Mouse (Mus musculus) neural tube, embryonic 14.5 days (tissue): Measurements from ENCODE around the gene Lamb3. TPM values are rescaled to one million over a fixed set of nuclear protein-coding genes. Genes with fewer than 3 reads are reported as not detected.

ENCODE experiments used
- ATAC-seq: fragments of 200-750 bp; cut with Nextera tagmentation; 2 replicates; pipeline ENCODE4 v1.8.0; 2017; ENCODE audit warnings: low read depth, mild to moderate bottlenecking, moderate TSS enrichment, moderate library complexity
- H3K27ac ChIP-seq: fragments of 300-500 bp; sonication (generic); 2 replicates; pipeline ENCODE4 v1.5.1; 2014; ENCODE audit warnings: low read depth, mild to moderate bottlenecking, control low read depth, low read length, moderate library complexity, mixed read lengths
- H3K27me3 ChIP-seq: fragments of 300-500 bp; sonication (generic); 2 replicates; pipeline ENCODE4 v1.6.1; 2014; ENCODE audit warnings: low read length; ENCODE audit not compliant: control insufficient read depth, insufficient read depth
- H3K36me3 ChIP-seq: fragments of 300-500 bp; sonication (generic); 2 replicates; pipeline ENCODE4 v1.6.1; 2014; ENCODE audit warnings: low read length, mixed read lengths; ENCODE audit not compliant: control insufficient read depth, insufficient read depth
- H3K4me1 ChIP-seq: fragments of 300-500 bp; sonication (generic); 2 replicates; pipeline ENCODE4 v1.6.1; 2014; ENCODE audit warnings: low read length; ENCODE audit not compliant: control insufficient read depth, insufficient read depth
- H3K4me2 ChIP-seq: fragments of 300-500 bp; sonication (generic); 2 replicates; pipeline ENCODE4 v1.6.1; 2014; ENCODE audit warnings: mild to moderate bottlenecking, low read depth, low read length, control low read depth
- H3K4me3 ChIP-seq: fragments of 300-500 bp; sonication (generic); 2 replicates; pipeline ENCODE4 v1.5.1; 2014; ENCODE audit warnings: low read depth, low read length, control low read depth, mixed read lengths
- H3K9ac ChIP-seq: fragments of 300-500 bp; sonication (generic); replicated peaks from 2 replicates; pipeline ENCODE4 v1.6.1; 2014; ENCODE audit warnings: low read depth, mild to moderate bottlenecking, control low read depth, low read length, mixed read lengths
- H3K9me3 ChIP-seq: fragments of 300-500 bp; sonication (generic); 2 replicates; pipeline ENCODE4 v1.6.1; 2016; ENCODE audit warnings: low read length; ENCODE audit not compliant: control insufficient read depth
- WGBS: fragments of 180-500 bp; shearing (Covaris S2); extraction: QIAGEN DNeasy Blood & Tissue Kit; methylation state at CpG from one replicate; pipeline ENCODE4 v1.1.7; 2014; 5-methylcytosine and 5-hydroxymethylcytosine counted together
- polyA plus RNA-seq: library from polyadenylated mRNA; unstranded; fragments of >200 nt; fragmentation: Nextera tagmentation; extraction: Ambion mirVana; gene quantifications from 2 replicates; pipeline ENCODE4 v1.2.1, GENCODE M21; 2014

Lamb3 gene
- 0.23 TPM in 2 replicates for polyA plus RNA-seq

DNA sequence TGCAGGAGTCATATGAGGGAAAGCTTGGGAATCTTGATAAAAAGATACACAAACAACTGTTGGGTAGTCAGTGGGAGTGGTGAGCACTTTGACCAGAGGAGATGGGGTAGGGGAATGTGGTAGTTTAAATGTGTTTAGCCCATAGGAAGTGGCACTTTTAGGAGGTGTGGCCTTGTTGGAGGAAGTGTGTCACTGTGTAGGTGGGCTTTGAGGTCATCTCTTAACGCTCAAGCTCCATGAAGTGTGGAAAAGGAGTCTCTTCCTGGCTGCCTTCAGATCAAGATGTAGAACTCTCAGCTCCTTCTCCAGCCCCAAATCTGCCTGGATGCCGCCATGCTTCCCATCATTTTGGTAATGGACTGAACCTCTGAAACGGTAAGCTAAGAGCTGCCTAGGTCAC lies at the start of gene Lamb3:
Gene Lamb3 (plus strand): TSS at position 197 of the 400 bp plus-strand sequence.
- WGBS: 97% methylated on average over 3 of the region's 3 CpGs

GRCm38 (mm10) chr1:193159163-193159562 lies 48.3 kb upstream of the Lamb3 start:
- Histone ChIP-seq H3K4me3 (no peak overlapping the region), H3K36me3 (no peaks in the 10 kb centered on the region), H3K9me3 (no peaks in the 10 kb centered on the region), H3K27me3 (peaks cover under 1% of the 10 kb centered on the region; the same call in 1 of the 2 replicates), H3K9ac (no peak overlapping the region), H3K4me1 (no peaks in the 10 kb centered on the region), H3K4me2 (no peak overlapping the region), H3K27ac (no peak overlapping the region)
- ATAC-seq: no peak
- WGBS: 62% methylated on average over 3 of the region's 3 CpGs

More for the DNA sequence above, at the start of gene Lamb3:
- H3K9me3 ChIP-seq: no peaks in the 10 kb centered on the region
- ATAC-seq: no peak
- H3K27me3 ChIP-seq: no peaks in the 10 kb centered on the region
- no peak within 1 kb of the TSS for H3K9ac ChIP-seq
- no peaks in the 10 kb centered on the region for H3K36me3 ChIP-seq
- H3K4me2 ChIP-seq: no peak within 1 kb of the TSS
- H3K27ac ChIP-seq: no peak within 1 kb of the TSS
- no peaks in the 10 kb centered on the region for H3K4me1 ChIP-seq
- no peak within 1 kb of the TSS for H3K4me3 ChIP-seq

DNA sequence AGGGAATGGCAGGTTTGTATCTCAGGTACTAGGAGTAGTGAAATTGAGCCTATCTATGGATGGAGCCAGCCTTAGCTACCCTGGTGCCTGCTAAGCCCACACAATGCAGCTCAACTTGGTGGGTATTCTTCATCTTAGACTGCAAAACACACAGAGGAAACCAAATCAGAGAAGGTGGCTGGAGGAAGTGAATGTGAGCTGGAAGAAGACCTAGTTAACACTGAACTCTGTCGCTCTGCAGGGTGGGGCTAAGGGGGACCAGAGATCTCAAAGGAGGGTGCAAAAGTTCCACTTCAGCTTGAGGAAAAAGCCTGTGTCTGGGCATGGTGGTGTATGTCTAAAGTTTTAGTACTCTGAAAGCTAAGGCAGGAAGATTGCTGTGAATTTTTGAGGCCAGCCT lies 47.9 kb upstream of the Lamb3 start:
- Histone ChIP-seq H3K4me2 (no peak overlapping the region), H3K9ac (no peak overlapping the region), H3K27me3 (no peaks in the 10 kb centered on the region), H3K4me1 (no peaks in the 10 kb centered on the region), H3K27ac (no peak overlapping the region), H3K9me3 (no peaks in the 10 kb centered on the region), H3K36me3 (no peaks in the 10 kb centered on the region), H3K4me3 (no peak overlapping the region)
- WGBS: 62% methylated on average over 1 of the region's 1 CpGs
- no peak for ATAC-seq

GRCm38 (mm10) chr1:193160317-193161032 lies 47.0 kb upstream of the Lamb3 start:
- Histone ChIP-seq H3K27ac (no peak overlapping the region), H3K36me3 (no peaks in the 10 kb centered on the region), H3K4me3 (no peak overlapping the region), H3K9me3 (no peaks in the 10 kb centered on the region), H3K9ac (no peak overlapping the region), H3K4me2 (peak overlapping the region; percentile 23), H3K4me1 (no peaks in the 10 kb centered on the region), H3K27me3 (no peaks in the 10 kb centered on the region)
- 16% methylated on average over 18 of the region's 18 CpGs for WGBS
- ATAC-seq: no peak

GRCm38 (mm10) chr1:193167746-193168145 lies 39.8 kb upstream of the Lamb3 start, which contains the start of gene A130010J15Rik:
A130010J15Rik (plus strand) TSS chr1:193168046.
- H3K27ac ChIP-seq: no peak within 1 kb of the TSS
- no peaks in the 10 kb centered on the region for H3K9me3 ChIP-seq
- H3K27me3 ChIP-seq: no peaks in the 10 kb centered on the region
- no peak within 1 kb of the TSS for H3K9ac ChIP-seq
- no peak for ATAC-seq
- no peaks in the 10 kb centered on the region for H3K36me3 ChIP-seq
- WGBS: 98% methylated on average over 3 of the region's 3 CpGs
- no peak within 1 kb of the TSS for H3K4me3 ChIP-seq
- no peak within 1 kb of the TSS for H3K4me2 ChIP-seq
- peaks cover 11% of the 10 kb centered on the region for H3K4me1 ChIP-seq

DNA sequence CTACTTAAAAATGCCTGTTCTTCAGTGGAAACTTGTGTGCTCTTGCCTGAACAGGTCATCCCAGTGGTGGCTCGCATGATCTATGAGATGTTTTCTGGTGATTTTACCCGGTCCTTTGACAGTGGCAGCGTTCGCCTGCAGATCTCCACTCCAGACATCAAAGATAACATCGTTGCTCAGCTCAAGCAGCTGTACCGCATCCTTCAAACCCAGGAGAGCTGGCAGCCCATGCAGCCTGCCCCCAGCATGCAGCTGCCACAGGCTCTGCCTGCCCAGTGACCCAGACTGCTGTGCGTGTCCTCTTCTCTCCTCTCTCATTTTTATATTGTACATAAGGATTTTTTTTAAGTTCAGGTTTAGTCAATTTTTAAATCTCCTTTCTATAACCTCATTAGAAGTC lies 38.3 kb upstream of the Lamb3 start:
- ATAC-seq: no peak
- Histone ChIP-seq H3K4me1 (peaks cover 16% of the 10 kb centered on the region), H3K27me3 (no peaks in the 10 kb centered on the region), H3K4me3 (no peak overlapping the region), H3K9me3 (no peaks in the 10 kb centered on the region), H3K36me3 (no peaks in the 10 kb centered on the region), H3K27ac (no peak overlapping the region), H3K9ac (no peak overlapping the region), H3K4me2 (no peak overlapping the region)
- WGBS: 89% methylated on average over 7 of the region's 7 CpGs

DNA sequence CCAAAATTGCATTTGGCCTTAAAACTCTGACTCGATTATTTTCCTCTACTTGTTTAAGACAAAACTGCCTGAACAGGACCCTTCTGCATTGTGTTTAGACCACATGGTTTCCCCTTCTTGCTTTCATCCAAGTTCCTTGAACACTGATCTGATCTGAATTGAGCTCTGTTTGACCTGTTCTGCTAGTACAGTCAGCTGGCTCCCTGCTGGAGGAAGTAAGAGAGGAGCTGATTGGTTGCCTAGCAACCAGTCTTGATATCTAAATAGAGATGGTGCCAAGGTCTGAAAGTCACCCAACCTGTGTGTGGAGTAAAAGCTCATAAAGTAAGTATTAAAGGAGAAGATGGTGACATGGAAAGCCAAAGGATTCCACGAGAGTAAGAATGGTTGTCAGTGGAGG lies 37.6 kb upstream of the Lamb3 start:
- H3K27me3 ChIP-seq: no peaks in the 10 kb centered on the region
- ATAC-seq: no peak
- no peaks in the 10 kb centered on the region for H3K9me3 ChIP-seq
- H3K9ac ChIP-seq: no peak overlapping the region
- WGBS: 76% methylated on average over 2 of the region's 2 CpGs
- no peak overlapping the region for H3K4me3 ChIP-seq
- no peak overlapping the region for H3K27ac ChIP-seq
- peaks cover 17% of the 10 kb centered on the region for H3K4me1 ChIP-seq
- no peak overlapping the region for H3K4me2 ChIP-seq
- no peaks in the 10 kb centered on the region for H3K36me3 ChIP-seq

DNA sequence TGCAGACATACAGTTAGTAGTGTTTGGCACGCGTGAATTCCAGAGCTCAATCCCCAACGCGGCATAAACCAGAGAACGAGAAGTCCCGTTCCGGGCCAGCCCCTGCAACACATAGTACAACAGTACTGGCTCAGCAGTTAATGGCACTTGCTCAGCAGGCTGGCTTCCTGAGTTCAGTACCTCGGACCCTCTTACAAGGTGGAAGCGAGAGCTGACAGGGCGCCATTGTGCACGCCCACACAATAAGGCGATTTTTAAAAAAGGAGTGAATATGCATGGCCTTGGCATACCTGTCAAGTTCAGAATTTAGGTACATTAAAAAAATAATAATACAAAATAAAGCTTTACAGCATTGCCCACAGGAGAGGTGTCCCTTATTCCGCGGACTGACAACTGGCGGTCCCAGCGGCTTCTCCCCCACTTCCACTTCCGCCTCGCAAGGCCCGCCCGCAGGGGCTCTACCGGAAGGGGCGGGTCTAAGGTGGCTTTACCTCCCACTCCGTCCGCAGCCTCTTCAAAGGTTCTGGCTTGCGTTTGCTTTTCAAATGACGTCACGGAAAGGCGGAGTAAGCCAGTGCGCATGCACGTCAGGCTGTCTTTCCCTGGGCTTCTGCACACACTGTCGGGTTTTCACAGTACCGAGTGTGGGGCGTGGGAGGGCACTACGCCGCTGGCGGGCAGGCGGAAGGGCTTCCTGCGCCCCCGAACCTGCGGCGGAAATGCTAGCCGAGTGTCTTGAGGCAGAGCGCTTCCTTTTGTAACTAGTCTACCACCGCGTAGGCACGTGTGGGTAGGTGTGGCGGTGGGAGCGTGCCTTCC lies 34.3 kb upstream of the Lamb3 start:
- Histone ChIP-seq H3K4me2 (peak overlapping the region; percentile 78), H3K9me3 (no peaks in the 10 kb centered on the region), H3K9ac (peak overlapping the region; percentile 78), H3K4me3 (peak overlapping the region; percentile 74), H3K36me3 (no peaks in the 10 kb centered on the region), H3K27me3 (no peaks in the 10 kb centered on the region), H3K27ac (peak overlapping the region; percentile 85), H3K4me1 (peaks cover 17% of the 10 kb centered on the region)
- under 1% methylated on average over 48 of the region's 48 CpGs for WGBS
- ATAC-seq: peak; percentile 99

DNA sequence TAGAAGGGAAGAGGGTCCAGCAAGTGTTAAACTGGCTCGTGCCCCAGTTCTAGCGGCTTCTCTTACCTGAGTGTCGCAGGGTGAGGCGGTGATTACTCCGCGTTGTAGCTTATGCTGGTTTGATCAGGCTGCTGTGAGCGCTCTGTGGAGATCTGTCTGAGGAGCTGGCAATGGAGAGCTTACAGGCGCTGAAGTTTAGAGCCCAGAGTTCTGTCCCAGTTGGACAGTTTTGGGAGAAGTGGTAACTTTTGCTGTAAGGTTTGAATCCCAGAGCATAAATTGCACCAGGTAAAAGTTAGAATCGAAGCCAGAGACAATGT lies 33.7 kb upstream of the Lamb3 start:
- Histone ChIP-seq H3K36me3 (no peaks in the 10 kb centered on the region), H3K4me3 (peak overlapping the region; percentile 74), H3K9ac (peak overlapping the region; percentile 78), H3K27me3 (no peaks in the 10 kb centered on the region), H3K4me1 (peaks cover 17% of the 10 kb centered on the region), H3K27ac (peak overlapping the region; percentile 85), H3K9me3 (no peaks in the 10 kb centered on the region), H3K4me2 (peak overlapping the region; percentile 78)
- ATAC-seq: no peak
- 18% methylated on average over 9 of the region's 9 CpGs for WGBS
